Comparison of ENCODE assay signal across 8 mouse cellular contexts in the genomic region with DNA sequence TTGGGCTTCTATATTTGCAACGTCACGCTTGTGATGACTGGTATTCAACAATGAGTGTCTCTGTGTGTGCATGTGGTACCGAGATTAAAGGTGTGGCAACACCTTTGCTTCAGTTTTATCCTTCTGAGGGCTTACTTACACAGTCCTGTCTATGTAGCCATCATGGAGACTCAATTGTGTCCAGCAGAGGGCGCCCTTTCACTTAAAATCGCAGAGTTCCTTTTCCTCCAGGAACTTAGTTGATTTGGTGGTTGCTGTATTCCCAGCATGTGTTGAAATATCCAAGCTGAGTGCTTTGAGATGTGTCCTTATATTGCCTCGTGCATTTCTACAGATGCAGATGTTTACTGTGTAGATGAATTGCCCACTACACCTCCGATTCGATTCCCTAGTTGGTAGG. TPM values are rescaled to one million over a fixed set of nuclear protein-coding genes. Genes with fewer than 3 reads are reported as not detected.
DNase-seq lines count a peak whose midpoint lies in the region; ATAC-seq and TF ChIP-seq lines count a peak whose summit lies in the region.

No protein-coding gene starts in this region.

- 22% methylated on average over 8 of the region's 8 CpGs for WGBS in forebrain, embryonic 13.5 days
- 3% methylated on average over 8 of the region's 8 CpGs for WGBS in large intestine, adult 2 months
- 24% methylated on average over 8 of the region's 8 CpGs for WGBS in liver, embryonic 16.5 days (ENCODE audit: insufficient replicate concordance)
- WGBS in thymus, adult 2 months = 15% methylated on average over 8 of the region's 8 CpGs

- H3K4me1 ChIP-seq in E14TG2a.4 (replicated peaks; ENCODE audit: low read depth, low read length) = peaks cover 16% of the 10 kb centered on the region
- H3K4me1 ChIP-seq in forebrain, embryonic 13.5 days = peaks cover 18% of the 10 kb centered on the region
- H3K4me1 ChIP-seq in liver, embryonic 16.5 days (ENCODE audit: control insufficient read depth, low read depth, low read length) = peaks cover 53% of the 10 kb centered on the region
- peaks cover 19% of the 10 kb centered on the region; the same call in 1 of the 2 replicates for H3K4me1 ChIP-seq in thymus, adult 2 months (replicated peaks; ENCODE audit: control insufficient read depth, insufficient read depth, low read length)

- intact Hi-C loops in heart, postnatal 14 days (cut with DNase I) = loop anchor here (1.0 to 5.0 kb wide), 4 partner anchors 160 to 304 kb away; partner anchors contain the start of gene Sik2

- no peak overlapping the region for H3K4me3 ChIP-seq in E14TG2a.4 (replicated peaks; ENCODE audit: low read length)
- no peak overlapping the region for H3K4me3 ChIP-seq in forebrain, embryonic 13.5 days
- H3K4me3 ChIP-seq in liver, embryonic 16.5 days (ENCODE audit: low read depth, low read length) = no peak overlapping the region
- H3K4me3 ChIP-seq in thymus, adult 2 months (ENCODE audit: control insufficient read depth, insufficient read depth, low read length) = no peak overlapping the region

- H3K27me3 ChIP-seq in E14TG2a.4 (ENCODE audit: insufficient read depth, low read length) = no peaks in the 10 kb centered on the region
- H3K27me3 ChIP-seq in forebrain, embryonic 13.5 days = no peaks in the 10 kb centered on the region
- no peaks in the 10 kb centered on the region for H3K27me3 ChIP-seq in liver, embryonic 16.5 days (ENCODE audit: control insufficient read depth, insufficient read depth, low read depth, low read length)
- no peaks in the 10 kb centered on the region for H3K27me3 ChIP-seq in thymus, adult 2 months (ENCODE audit: control insufficient read depth, insufficient read depth, low read length)

- peaks cover 7% of the 10 kb centered on the region; the same call in 1 of the 2 replicates for H3K36me3 ChIP-seq in E14TG2a.4 (ENCODE audit: insufficient read depth, low read length)
- peaks cover 5% of the 10 kb centered on the region; the same call in 1 of the 2 replicates for H3K36me3 ChIP-seq in forebrain, embryonic 13.5 days (ENCODE audit: poor library complexity, severe bottlenecking)
- no peaks in the 10 kb centered on the region for H3K36me3 ChIP-seq in liver, embryonic 16.5 days (ENCODE audit: control insufficient read depth, insufficient read depth)
- no peaks in the 10 kb centered on the region for H3K36me3 ChIP-seq in thymus, adult 2 months (ENCODE audit: control insufficient read depth, insufficient read depth, low read length)

- peak; percentile 84 for ATAC-seq in forebrain, embryonic 13.5 days
- peak; percentile 62 for ATAC-seq in liver, embryonic 16.5 days (ENCODE audit: low read depth)
- peak; percentile 51; the same call in 1 of the 2 replicates for ATAC-seq in neutrophil, adult 5-6 weeks (ENCODE audit: extremely low read depth, insufficient number of reproducible peaks, low FRiP score, poor library complexity, severe bottlenecking)

- H3K27ac ChIP-seq in forebrain, embryonic 13.5 days = no peak overlapping the region
- peak overlapping the region; percentile 43; the same call in 1 of the 2 replicates for H3K27ac ChIP-seq in liver, embryonic 16.5 days (ENCODE audit: low read length)
- H3K27ac ChIP-seq in thymus, adult 2 months (ENCODE audit: control insufficient read depth, insufficient read depth, low read length) = no peak overlapping the region

- peak; percentile 89 for DNase-seq in c-Kit-positive CD71-positive TER-119-positive erythroid progenitor cells, embryonic 14.5 days (ENCODE audit: low spot score)
- peak; percentile 90 to 95 for DNase-seq in heart, postnatal 14 days
- DNase-seq in large intestine, adult 2 months (ENCODE audit: low read depth, low spot score) = peak; percentile 96
- peak; percentile 85 for DNase-seq in thymus, adult 2 months

- no peak overlapping the region for H3K4me2 ChIP-seq in forebrain, embryonic 13.5 days
- H3K4me2 ChIP-seq in liver, embryonic 16.5 days (ENCODE audit: low read depth, low read length) = no peak overlapping the region

- TF ChIP-seq POLR2A in thymus, adult 2 months (IDR thresholded peaks at IDR 0.05; ENCODE audit: control insufficient read depth, extremely low read depth, insufficient read depth, low read length, poor library complexity) = no peak

- H3K9ac ChIP-seq in forebrain, embryonic 13.5 days = no peak overlapping the region
- 0 out of 2 replicates have a peak overlapping the region, but pooled peaks have one; percentile 9 for H3K9ac ChIP-seq in liver, embryonic 16.5 days (ENCODE audit: low read depth, low read length)

- no peaks in the 10 kb centered on the region for H3K9me3 ChIP-seq in E14TG2a.4 (ENCODE audit: low read length)
- H3K9me3 ChIP-seq in forebrain, embryonic 13.5 days (replicated peaks) = no peaks in the 10 kb centered on the region
- H3K9me3 ChIP-seq in liver, embryonic 16.5 days (replicated peaks; ENCODE audit: control insufficient read depth, low read length) = no peaks in the 10 kb centered on the region

- peak; percentile 61 for TF ChIP-seq CTCF in E14TG2a.4 (conservative IDR thresholded peaks at IDR 0.05; ENCODE audit: low read length)
- TF ChIP-seq CTCF in thymus, adult 2 months (IDR thresholded peaks at IDR 0.05; ENCODE audit: borderline replicate concordance, control insufficient read depth, extremely low read depth, insufficient read depth, low read length, poor library complexity) = no peak

RNA-seq across cellular contexts. Expression of gene Ppp2r1b, which starts 4.1 kb away (rescaled TPM):
- polyA plus RNA-seq in forebrain, embryonic 13.5 days (2015; fragmentation: Nextera tagmentation; extraction: Ambion mirVana) = 86.3 and 89.7 TPM in 2 replicates
- 10 to 100 TPM in 1 of 2 experiments, 1 to 10 TPM in 1; 9.3 to 12.2 TPM for total RNA-seq in heart, postnatal 14 days (2021)
- 7.0 and 7.9 TPM in 2 replicates for polyA plus RNA-seq in large intestine, adult 2 months (2012; rRNA removed)
- 59.4 and 63.0 TPM in 2 replicates for polyA plus RNA-seq in liver, embryonic 16.5 days (2015; fragmentation: Nextera tagmentation; extraction: Ambion mirVana)
- total RNA-seq in neutrophil, adult 5-6 weeks (2017) = 22.0 and 26.4 TPM in 2 replicates
- polyA plus RNA-seq in thymus, adult 2 months (2012; rRNA removed) = 17.1 and 19.7 TPM in 2 replicates
